Mouse (Mus musculus) CH12.LX (cell line): ENCODE results near the gene Kdm4b. TPM values are rescaled to one million over a fixed set of nuclear protein-coding genes. Genes with fewer than 3 reads are reported as not detected.

Source experiments
- DNase-seq: peaks from one replicate; pipeline ENCODE4 v3.0.0-alpha.2; 2013; ENCODE audit errors: extremely low read depth
- H3K27ac ChIP-seq: 2 replicates; pipeline ENCODE4 v1.5.1; 2012; ENCODE audit warnings: low read depth, mild to moderate bottlenecking, control low read depth, moderate library complexity; ENCODE audit not compliant: insufficient read depth
- H3K27me3 ChIP-seq: replicated peaks from 2 replicates; pipeline ENCODE3; 2012; ENCODE audit warnings: inconsistent platforms
- H3K36me3 ChIP-seq, 2 experiments: replicated peaks in 1 of 2; 2 replicates each; pipeline versions ENCODE3 to v1.6.1; 2012; ENCODE audit warnings: inconsistent platforms in 1 of 2, low read length in 1 of 2, mild to moderate bottlenecking in 1 of 2, mixed read lengths in 1 of 2, moderate library complexity in 1 of 2; ENCODE audit not compliant: control insufficient read depth in 1 of 2, insufficient read depth in 1 of 2
- H3K4me1 ChIP-seq, 2 experiments: 2 replicates each; pipeline ENCODE4 v1.6.1; 2012; ENCODE audit warnings: inconsistent platforms in 1 of 2, moderate library complexity in 1 of 2; ENCODE audit not compliant: insufficient read depth in 2 of 2, control insufficient read depth in 1 of 2
- H3K4me2 ChIP-seq: 2 replicates; pipeline ENCODE4 v1.6.1; 2012; ENCODE audit warnings: low read depth, mild to moderate bottlenecking, control low read depth; ENCODE audit not compliant: poor library complexity, insufficient read depth, severe bottlenecking
- H3K4me3 ChIP-seq, 3 experiments: fragments of 150-350 bp in 1 of 3; sonication (generic) in 1 of 3; replicated peaks in 1 of 3; 2 replicates each; pipeline versions ENCODE3 to v1.5.1; 2011 to 2012; ENCODE audit warnings: low read depth in 2 of 3, low read length in 2 of 3, mild to moderate bottlenecking in 2 of 3, moderate library complexity in 2 of 3, control low read depth in 1 of 3, improper control_type of control experiment in 1 of 3, inconsistent platforms in 1 of 3, mixed read lengths in 1 of 3; ENCODE audit not compliant: poor library complexity in 1 of 3
- H3K79me2 ChIP-seq: replicated peaks from 2 replicates; pipeline ENCODE4 v1.6.1; 2012; ENCODE audit warnings: mild to moderate bottlenecking, moderate library complexity; ENCODE audit not compliant: control insufficient read depth, poor library complexity, insufficient read depth, severe bottlenecking; ENCODE audit errors: extremely low read depth
- H3K9ac ChIP-seq: 2 replicates; pipeline ENCODE4 v1.6.1; 2012; ENCODE audit warnings: low read depth, mild to moderate bottlenecking, control low read depth, moderate library complexity; ENCODE audit not compliant: insufficient read depth
- H3K9me3 ChIP-seq: replicated peaks from 2 replicates; pipeline ENCODE3; 2012; ENCODE audit warnings: low read length, inconsistent platforms, mixed read lengths
- BHLHE40 ChIP-seq: IDR thresholded peaks from 2 replicates; pipeline ENCODE4 v1.6.1; 2011; ENCODE audit warnings: mild to moderate bottlenecking, low read depth, low read length, improper control_type of control experiment
- CHD1 ChIP-seq: IDR thresholded peaks from 2 replicates; pipeline ENCODE4 v1.6.1; 2012; ENCODE audit warnings: low read depth, low read length, improper control_type of control experiment, inconsistent platforms
- CHD2 ChIP-seq: IDR thresholded peaks from 2 replicates; pipeline ENCODE4 v1.6.1; 2011; ENCODE audit warnings: low read length, improper control_type of control experiment
- E2F4 ChIP-seq: IDR thresholded peaks from 2 replicates; pipeline ENCODE4 v1.6.1; 2011; ENCODE audit warnings: low read depth, low read length, improper control_type of control experiment; ENCODE audit not compliant: insufficient replicate concordance
- ELF1 ChIP-seq: IDR thresholded peaks from 2 replicates; pipeline ENCODE4 v1.6.1; 2014; ENCODE audit warnings: low read depth, mild to moderate bottlenecking, inconsistent platforms, low read length, improper control_type of control experiment
- ETS1 ChIP-seq: conservative IDR thresholded peaks from 2 replicates; pipeline ENCODE4 v1.6.1; 2012; ENCODE audit warnings: low read depth, mild to moderate bottlenecking, inconsistent platforms, low read length, improper control_type of control experiment, moderate library complexity
- HCFC1 ChIP-seq: IDR thresholded peaks from 2 replicates; pipeline ENCODE4 v1.6.1; 2012; ENCODE audit warnings: low read depth, mild to moderate bottlenecking, inconsistent platforms, low read length, improper control_type of control experiment
- KAT2A ChIP-seq: IDR thresholded peaks from 2 replicates; pipeline ENCODE4 v1.6.1; 2012; ENCODE audit warnings: low read length, improper control_type of control experiment, inconsistent platforms; ENCODE audit not compliant: insufficient replicate concordance
- MAFK ChIP-seq: IDR thresholded peaks from 2 replicates; pipeline ENCODE4 v1.6.1; 2011; ENCODE audit warnings: low read length, improper control_type of control experiment; ENCODE audit not compliant: insufficient replicate concordance
- MAX ChIP-seq: IDR thresholded peaks from 2 replicates; pipeline ENCODE4 v1.6.1; 2011; ENCODE audit warnings: low read length, improper control_type of control experiment
- MEF2A ChIP-seq: IDR thresholded peaks from 2 replicates; pipeline ENCODE4 v1.6.1; 2014; ENCODE audit warnings: low read depth, mild to moderate bottlenecking, inconsistent platforms, low read length, improper control_type of control experiment, borderline replicate concordance
- MXI1 ChIP-seq: IDR thresholded peaks from 2 replicates; pipeline ENCODE4 v1.6.1; 2011; ENCODE audit warnings: mild to moderate bottlenecking, low read depth, low read length, improper control_type of control experiment
- MYC ChIP-seq: IDR thresholded peaks from 2 replicates; pipeline ENCODE4 v1.6.1; 2011; ENCODE audit warnings: low read depth, mild to moderate bottlenecking, improper control_type of control experiment, low read length
- NELFE ChIP-seq: IDR thresholded peaks from 2 replicates; pipeline ENCODE4 v1.6.1; 2011; ENCODE audit warnings: low read depth, low read length, improper control_type of control experiment
- PAX5 ChIP-seq: IDR thresholded peaks from 2 replicates; pipeline ENCODE4 v1.6.1; 2012; ENCODE audit warnings: low read length, inconsistent platforms, mixed read lengths
- POLR2A ChIP-seq: IDR thresholded peaks from 2 replicates; pipeline ENCODE4 v1.6.1; 2011; ENCODE audit warnings: low read depth, mild to moderate bottlenecking, improper control_type of control experiment, low read length
- SMC3 ChIP-seq: IDR thresholded peaks from 2 replicates; pipeline ENCODE4 v1.6.1; 2011; ENCODE audit warnings: low read depth, low read length, improper control_type of control experiment
- TBP ChIP-seq: conservative IDR thresholded peaks from 2 replicates; pipeline ENCODE4 v1.6.1; 2011; ENCODE audit warnings: low read depth, low read length, improper control_type of control experiment
- USF1 ChIP-seq: IDR thresholded peaks from 2 replicates; pipeline ENCODE4 v1.6.1; 2014; ENCODE audit warnings: low read depth, mild to moderate bottlenecking, inconsistent platforms, low read length, improper control_type of control experiment
- ZC3H11A ChIP-seq: IDR thresholded peaks from 2 replicates; pipeline ENCODE4 v1.6.1; 2012; ENCODE audit warnings: low read depth, mild to moderate bottlenecking, inconsistent platforms, low read length, improper control_type of control experiment
- ZMIZ1 ChIP-seq: IDR thresholded peaks from 2 replicates; pipeline ENCODE4 v1.6.1; 2012; ENCODE audit warnings: low read depth, mild to moderate bottlenecking, inconsistent platforms, low read length, improper control_type of control experiment
- dilution Hi-C: fragments of 300-500 bp; cut with MboI; formaldehyde crosslinking; loops from 2 replicates; pipeline ENCODE4 v1.14.3; 2020; ENCODE audit warnings: low sequenced_read_pairs; ENCODE audit not compliant: extremely low pct_unique_long_range_greater_than_20kb, extremely low pct_ligation_motif_present
- in situ Hi-C: fragments of 300-500 bp; cut with MboI; formaldehyde crosslinking; loops from 3 replicates; pipeline ENCODE4 v1.14.3; 2019; ENCODE audit warnings: low sequenced_read_pairs, low pct_ligation_motif_present, low pct_unique_long_range_greater_than_20kb, mixed read lengths
- polyA plus RNA-seq: library from polyadenylated mRNA; unstranded; fragments of >175 nt; gene quantifications from 2 replicates; pipeline ENCODE4 v1.2.1, GENCODE M21; 2012; ENCODE audit warnings: low read depth; ENCODE audit not compliant: insufficient read length
- total RNA-seq, 2 experiments: library from RNA; depleted of rRNA; stranded (reverse); fragments of 300-350 nt in 1 of 2; fragments of >200 nt in 1 of 2; gene quantifications; 2 replicates each; pipeline ENCODE4 v1.2.3; 2012 to 2014

The Kdm4b gene
- total and polyA plus RNA-seq, 3 experiments, result 12.3 to 19.5 (median 14.2) TPM

DNA sequence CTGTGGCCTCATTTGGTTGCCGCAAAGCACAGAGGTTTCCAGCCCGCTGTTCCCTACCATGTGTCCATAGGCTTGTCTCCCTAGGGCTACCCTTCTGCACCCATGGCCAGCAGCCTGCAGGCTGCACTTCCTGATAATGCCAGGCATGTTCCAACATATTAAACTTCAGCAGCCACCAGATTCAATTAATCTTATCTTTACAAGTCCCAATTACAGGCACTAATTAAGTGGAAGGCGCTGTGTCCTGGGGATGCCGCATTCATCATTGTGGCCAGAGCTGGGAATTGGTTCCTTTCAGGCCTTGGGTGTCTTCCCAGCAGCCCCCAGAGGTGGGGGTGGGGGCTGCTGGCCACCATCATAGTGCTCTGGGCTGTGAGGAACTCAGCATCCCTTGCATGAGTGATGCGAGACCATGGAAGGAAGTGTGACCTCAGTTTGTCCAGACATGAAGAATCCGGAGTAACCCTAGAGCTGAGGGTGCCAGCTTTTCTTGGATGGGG is 42.5 kb downstream of the Kdm4b start:
- no peak overlapping the region for H3K4me2 ChIP-seq
- in situ Hi-C loops (loop anchor here (10.0 kb wide), 1 partner anchor 296 kb away; no protein-coding TSS in a partner anchor), dilution Hi-C loops (no loop called here)
- no peak overlapping the region for H3K9ac ChIP-seq
- TF ChIP-seq SMC3 (no peak), CHD1 (no peak), USF1 (no peak)
- H3K27me3 ChIP-seq, result no peaks in the 10 kb centered on the region
- H3K4me3 ChIP-seq, result no peak overlapping the region
- peaks cover 8 to 88% of the 10 kb centered on the region in 2 experiments for H3K36me3 ChIP-seq
- no peak for DNase-seq
- no peaks in the 10 kb centered on the region; a peak in 1 of 4 replicates for H3K4me1 ChIP-seq
- no peaks in the 10 kb centered on the region for H3K9me3 ChIP-seq
- H3K79me2 ChIP-seq, result no peaks in the 10 kb centered on the region
- H3K27ac ChIP-seq, result no peak overlapping the region

DNA sequence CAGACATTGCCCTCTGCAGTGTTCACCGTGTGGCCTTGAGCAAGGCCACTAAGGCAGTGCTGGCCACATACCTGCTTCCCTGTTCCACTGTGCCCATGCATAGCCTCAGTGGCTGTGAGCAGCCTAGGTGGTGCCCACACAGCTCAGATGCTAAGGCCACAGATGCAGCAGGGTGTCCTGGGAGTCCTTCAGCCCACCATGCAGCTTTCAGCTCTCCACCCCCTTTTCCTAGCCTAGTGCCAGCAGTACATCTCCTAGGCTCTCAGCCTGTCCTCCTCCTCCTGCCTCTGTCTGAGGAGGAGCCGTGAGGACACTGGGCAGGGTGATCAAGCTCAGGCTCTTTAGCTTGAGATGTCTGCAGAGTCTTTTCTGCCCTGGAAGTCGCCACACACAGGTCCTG is 44.2 kb downstream of the Kdm4b start:
- Histone ChIP-seq H3K9ac (no peak overlapping the region), H3K4me3 (no peak overlapping the region), H3K79me2 (no peaks in the 10 kb centered on the region), H3K9me3 (no peaks in the 10 kb centered on the region), H3K27me3 (no peaks in the 10 kb centered on the region)
- dilution Hi-C loops, result no loop called here
- TF ChIP-seq POLR2A (no peak), ZC3H11A (no peak), TBP (no peak), PAX5 (no peak), HCFC1 (no peak), ELF1 (no peak), BHLHE40 (no peak)
- TF ChIP-seq, all 38 proteins: peak for 0
- in situ Hi-C loops, result no loop called here
- no peak overlapping the region for H3K27ac ChIP-seq
- DNase-seq, result no peak
- H3K4me1 ChIP-seq, result no peaks in the 10 kb centered on the region
- no peak overlapping the region for H3K4me2 ChIP-seq
- H3K36me3 ChIP-seq, result peaks cover 11 to 93% of the 10 kb centered on the region in 2 experiments

DNA sequence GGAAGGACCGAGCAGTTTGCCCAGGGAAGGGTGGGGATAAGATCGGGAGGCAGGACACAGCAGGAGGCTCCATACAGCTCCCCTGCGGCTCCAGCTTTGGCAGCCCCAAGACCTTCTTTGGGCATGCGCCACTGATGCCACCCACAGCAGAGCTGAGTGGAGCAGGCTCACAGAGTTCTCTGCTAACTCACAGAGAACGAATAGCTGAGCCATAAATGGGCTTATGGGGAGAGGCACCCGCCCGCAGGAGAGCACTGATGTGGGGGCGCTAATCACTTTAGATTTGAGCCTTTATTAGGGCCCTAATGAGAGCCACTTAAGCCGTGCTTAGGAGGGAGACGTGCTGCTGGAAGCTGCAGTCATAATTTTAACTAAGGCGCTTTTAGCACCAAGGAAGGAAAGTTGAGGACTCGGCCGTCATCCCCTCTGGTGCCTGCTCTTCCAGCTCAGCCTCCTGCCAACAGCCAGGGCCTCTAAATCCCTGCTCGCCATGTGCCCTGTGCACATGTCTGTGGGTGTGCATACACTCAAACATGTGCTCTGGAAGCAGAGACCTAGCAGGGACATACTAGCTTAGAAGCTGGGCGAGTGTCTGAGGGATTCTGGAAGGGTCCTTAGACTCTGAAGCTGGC is 45.3 kb downstream of the Kdm4b start:
- Histone ChIP-seq H3K9ac (no peak overlapping the region), H3K4me1 (no peaks in the 10 kb centered on the region), H3K9me3 (no peaks in the 10 kb centered on the region), H3K4me3 (no peak overlapping the region), H3K36me3 (peaks cover 11 to 92% of the 10 kb centered on the region in 2 experiments), H3K27ac (no peak overlapping the region), H3K4me2 (no peak overlapping the region), H3K27me3 (no peaks in the 10 kb centered on the region), H3K79me2 (no peaks in the 10 kb centered on the region)
- in situ Hi-C loops, result no loop called here
- DNase-seq, result no peak
- dilution Hi-C loops, result no loop called here
- TF ChIP-seq KAT2A, result no peak
- no peak for TF ChIP-seq MXI1
- no peak for TF ChIP-seq NELFE
- no peak for TF ChIP-seq ZC3H11A
- TF ChIP-seq PAX5, result no peak
- no peak for TF ChIP-seq MEF2A
- no peak for TF ChIP-seq E2F4
- TF ChIP-seq MYC, result no peak
- TF ChIP-seq BHLHE40, result no peak
- TF ChIP-seq ETS1, result no peak
- TF ChIP-seq HCFC1, result no peak
- TF ChIP-seq SMC3, result no peak
- TF ChIP-seq MAX, result no peak
- no peak for TF ChIP-seq CHD2
- TF ChIP-seq MAFK, result no peak
- no peak for TF ChIP-seq ZMIZ1
